Mouse (Mus musculus) neural tube, embryonic 14.5 days (tissue): Measurements from ENCODE around the gene Wnt5a. TPM values are rescaled to one million over a fixed set of nuclear protein-coding genes. Genes with fewer than 3 reads are reported as not detected.

Experiments used
- ATAC-seq: fragments of 200-750 bp; cut with Nextera tagmentation; 2 replicates; pipeline ENCODE4 v1.8.0; 2017; ENCODE audit warnings: low read depth, mild to moderate bottlenecking, moderate TSS enrichment, moderate library complexity
- H3K27ac ChIP-seq: fragments of 300-500 bp; sonication (generic); 2 replicates; pipeline ENCODE4 v1.5.1; 2014; ENCODE audit warnings: low read depth, mild to moderate bottlenecking, control low read depth, low read length, moderate library complexity, mixed read lengths
- H3K27me3 ChIP-seq: fragments of 300-500 bp; sonication (generic); 2 replicates; pipeline ENCODE4 v1.6.1; 2014; ENCODE audit warnings: low read length; ENCODE audit not compliant: control insufficient read depth, insufficient read depth
- H3K36me3 ChIP-seq: fragments of 300-500 bp; sonication (generic); 2 replicates; pipeline ENCODE4 v1.6.1; 2014; ENCODE audit warnings: low read length, mixed read lengths; ENCODE audit not compliant: control insufficient read depth, insufficient read depth
- H3K4me1 ChIP-seq: fragments of 300-500 bp; sonication (generic); 2 replicates; pipeline ENCODE4 v1.6.1; 2014; ENCODE audit warnings: low read length; ENCODE audit not compliant: control insufficient read depth, insufficient read depth
- H3K4me2 ChIP-seq: fragments of 300-500 bp; sonication (generic); 2 replicates; pipeline ENCODE4 v1.6.1; 2014; ENCODE audit warnings: mild to moderate bottlenecking, low read depth, low read length, control low read depth
- H3K4me3 ChIP-seq: fragments of 300-500 bp; sonication (generic); 2 replicates; pipeline ENCODE4 v1.5.1; 2014; ENCODE audit warnings: low read depth, low read length, control low read depth, mixed read lengths
- H3K9ac ChIP-seq: fragments of 300-500 bp; sonication (generic); replicated peaks from 2 replicates; pipeline ENCODE4 v1.6.1; 2014; ENCODE audit warnings: low read depth, mild to moderate bottlenecking, control low read depth, low read length, mixed read lengths
- H3K9me3 ChIP-seq: fragments of 300-500 bp; sonication (generic); 2 replicates; pipeline ENCODE4 v1.6.1; 2016; ENCODE audit warnings: low read length; ENCODE audit not compliant: control insufficient read depth
- WGBS: fragments of 180-500 bp; shearing (Covaris S2); extraction: QIAGEN DNeasy Blood & Tissue Kit; methylation state at CpG from one replicate; pipeline ENCODE4 v1.1.7; 2014; 5-methylcytosine and 5-hydroxymethylcytosine counted together
- polyA plus RNA-seq: library from polyadenylated mRNA; unstranded; fragments of >200 nt; fragmentation: Nextera tagmentation; extraction: Ambion mirVana; gene quantifications from 2 replicates; pipeline ENCODE4 v1.2.1, GENCODE M21; 2014

Gene Wnt5a
- polyA plus RNA-seq, 1 experiment from 2014 or later: 14.2 TPM

DNA sequence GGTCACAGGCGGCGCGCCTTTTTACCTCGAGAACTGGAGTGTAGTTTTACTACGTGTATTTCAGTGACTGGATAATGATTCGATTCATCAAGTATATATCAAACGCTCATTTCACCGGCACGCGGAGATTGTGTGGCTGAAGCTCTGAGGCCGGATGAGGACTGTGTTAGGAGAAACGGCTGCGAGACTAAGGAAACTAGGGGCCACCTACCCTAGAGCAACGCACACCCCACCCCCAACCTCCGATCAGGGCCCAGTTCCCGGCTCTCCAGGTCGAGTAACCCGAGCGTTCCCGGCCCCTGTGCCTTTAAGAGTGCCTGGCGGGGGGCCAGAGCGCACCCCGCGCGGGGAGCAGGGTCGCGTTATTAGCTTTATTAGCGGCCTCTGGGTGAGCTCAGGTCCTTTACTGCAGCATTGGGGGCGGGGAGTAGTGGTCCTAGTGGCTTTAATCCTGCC is 1.9 kb downstream of the Wnt5a start:
- peak overlapping the region; percentile 59 for H3K4me3 ChIP-seq
- H3K27me3 ChIP-seq: peaks cover 17% of the 10 kb centered on the region
- WGBS: under 1% methylated on average over 29 of the region's 29 CpGs
- ATAC-seq: no peak
- no peaks in the 10 kb centered on the region for H3K36me3 ChIP-seq
- 0 out of 2 replicates have a peak overlapping the region, but pooled peaks have one; percentile 66 for H3K27ac ChIP-seq
- peaks cover 28% of the 10 kb centered on the region for H3K4me1 ChIP-seq
- H3K9me3 ChIP-seq: no peaks in the 10 kb centered on the region
- H3K4me2 ChIP-seq: peak overlapping the region; percentile 95
- peak overlapping the region; percentile 65 for H3K9ac ChIP-seq

- peaks cover 28% of the 10 kb centered on the region for H3K4me1 ChIP-seq
- peak overlapping the region; percentile 95 for H3K4me2 ChIP-seq
- H3K27me3 ChIP-seq: peaks cover 17% of the 10 kb centered on the region
- H3K27ac ChIP-seq: no peak overlapping the region
- H3K4me3 ChIP-seq: peak overlapping the region; percentile 59
- H3K9ac ChIP-seq: no peak overlapping the region; the same call in 1 of the 2 replicates
- WGBS: 1% methylated on average over 15 of the region's 15 CpGs
- H3K36me3 ChIP-seq: no peaks in the 10 kb centered on the region
- no peak for ATAC-seq
- no peaks in the 10 kb centered on the region for H3K9me3 ChIP-seq
Measured at GRCm38 (mm10) chr14:28507011-28507410, 2.5 kb downstream of the Wnt5a start.

DNA sequence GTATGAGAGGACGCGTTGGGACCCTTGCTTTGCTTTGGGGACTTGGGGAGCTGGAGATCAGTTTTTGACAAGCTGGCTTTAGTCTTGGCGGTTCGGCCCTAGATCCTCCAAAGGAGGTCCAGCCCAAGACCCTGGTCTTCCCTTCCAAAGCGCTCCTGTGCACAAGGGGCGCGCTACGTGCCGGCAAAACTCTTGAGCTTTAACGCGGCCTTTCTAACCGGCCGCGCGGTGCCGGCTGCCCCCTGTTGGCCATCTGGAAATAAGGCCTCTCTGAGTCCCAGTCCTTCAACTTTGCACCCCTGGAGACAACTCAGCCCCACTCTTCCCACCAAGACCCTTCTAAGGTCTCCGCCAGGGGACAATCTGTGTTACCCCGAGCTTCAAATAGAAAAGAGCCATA is 2.9 kb downstream of the Wnt5a start:
- Histone ChIP-seq H3K9me3 (no peaks in the 10 kb centered on the region), H3K4me3 (peak overlapping the region; percentile 59), H3K4me1 (peaks cover 28% of the 10 kb centered on the region), H3K36me3 (no peaks in the 10 kb centered on the region), H3K9ac (no peak overlapping the region), H3K27ac (no peak overlapping the region), H3K4me2 (peak overlapping the region; percentile 95), H3K27me3 (peaks cover 17% of the 10 kb centered on the region)
- 1% methylated on average over 18 of the region's 18 CpGs for WGBS
- no peak for ATAC-seq

DNA sequence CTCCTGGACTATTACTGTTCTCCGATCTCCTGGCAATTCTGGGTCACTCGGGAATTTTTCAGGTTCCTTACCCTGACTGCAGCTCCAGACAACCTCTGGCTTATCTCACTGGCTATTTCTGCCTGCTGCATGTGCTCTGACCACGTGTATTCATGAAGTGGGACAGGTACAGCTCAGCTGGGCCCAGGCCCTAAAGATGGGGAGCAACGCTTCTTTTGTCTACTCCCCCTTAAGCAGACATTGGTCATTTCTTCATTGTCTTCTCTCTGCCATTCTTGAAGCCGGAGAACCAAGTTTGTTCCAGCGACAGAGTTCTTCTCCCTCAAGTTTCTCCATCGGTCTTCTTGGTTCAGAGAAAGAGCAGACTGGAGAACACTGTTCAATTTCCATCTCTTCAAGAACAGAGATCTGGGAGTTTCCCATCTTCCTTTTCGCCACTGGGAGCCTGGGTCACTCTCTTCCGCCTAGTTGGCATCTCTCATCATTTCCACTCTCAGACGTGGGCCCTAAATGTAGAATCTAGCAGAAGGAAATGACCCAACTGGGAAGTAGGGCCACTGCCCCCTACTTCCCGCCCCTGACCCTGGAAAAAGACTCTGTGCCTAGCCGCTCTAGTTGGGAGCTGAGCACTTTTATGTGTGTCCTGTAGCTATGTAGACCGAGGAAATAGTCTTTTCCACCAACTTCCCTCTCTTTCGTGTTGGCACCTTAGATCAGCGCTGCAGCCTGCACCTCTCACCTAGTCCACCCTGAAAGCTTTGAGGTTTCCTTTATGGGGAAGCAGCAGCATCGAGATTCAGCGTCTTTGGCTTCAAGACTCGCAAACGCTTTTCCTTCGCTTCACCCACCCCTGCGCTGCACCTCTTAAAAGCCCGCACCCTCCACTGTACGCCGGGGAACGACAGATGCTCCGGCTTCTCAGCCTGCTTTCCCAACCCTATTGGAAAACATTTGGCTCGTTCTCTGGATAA is 4.0 kb downstream of the Wnt5a start:
- H3K9me3 ChIP-seq: no peaks in the 10 kb centered on the region
- peak overlapping the region; percentile 31 for H3K4me3 ChIP-seq
- H3K27me3 ChIP-seq: peaks cover 15% of the 10 kb centered on the region
- no peaks in the 10 kb centered on the region for H3K36me3 ChIP-seq
- 15% methylated on average over 27 of the region's 27 CpGs for WGBS
- ATAC-seq: no peak
- peak overlapping the region; percentile 39; the same call in 1 of the 2 replicates for H3K9ac ChIP-seq
- H3K4me1 ChIP-seq: peaks cover 28% of the 10 kb centered on the region
- no peak overlapping the region for H3K27ac ChIP-seq
- H3K4me2 ChIP-seq: peak overlapping the region; percentile 95

GRCm38 (mm10) chr14:28509441-28510340 is 5.1 kb downstream of the Wnt5a start:
- peaks cover 15% of the 10 kb centered on the region for H3K27me3 ChIP-seq
- ATAC-seq: no peak

DNA sequence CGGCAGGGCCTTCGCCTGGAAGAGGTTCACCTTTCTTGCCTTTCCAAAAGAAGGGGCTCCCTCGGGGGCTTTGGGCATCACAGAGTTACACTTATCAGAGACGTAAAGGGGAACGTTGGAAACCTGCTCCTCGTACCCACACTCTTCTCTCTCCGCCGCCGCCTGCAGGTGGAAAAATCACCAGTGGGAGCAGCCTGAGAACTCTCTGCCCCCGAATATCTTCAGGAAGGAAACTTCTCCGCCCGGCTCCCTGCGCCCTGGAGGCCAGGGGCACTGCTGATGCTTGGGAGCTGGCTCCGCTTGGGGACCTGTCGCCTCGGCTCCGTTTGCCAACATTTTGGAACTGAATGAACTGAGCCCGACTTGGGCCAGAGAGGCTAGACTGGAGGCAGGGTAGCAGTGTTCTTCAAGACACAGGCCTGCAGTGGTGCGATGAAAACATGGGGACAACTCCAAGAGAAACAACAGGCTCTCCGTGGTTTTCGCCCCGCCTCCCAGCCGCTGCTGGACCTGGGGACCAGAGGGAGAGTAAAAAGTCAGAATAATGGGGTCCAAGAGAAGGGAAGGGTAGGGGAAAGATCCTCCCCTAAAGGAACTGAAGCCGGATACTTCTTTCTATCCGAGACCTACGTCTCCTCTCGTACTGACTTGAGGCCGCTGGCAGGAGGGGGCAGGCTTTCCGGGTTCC is 5.9 kb downstream of the Wnt5a start:
- H3K27ac ChIP-seq: no peak overlapping the region
- no peaks in the 10 kb centered on the region for H3K9me3 ChIP-seq
- H3K27me3 ChIP-seq: peaks cover 15% of the 10 kb centered on the region
- ATAC-seq: no peak
- under 1% methylated on average over 29 of the region's 29 CpGs for WGBS
- peaks cover 25% of the 10 kb centered on the region for H3K4me1 ChIP-seq
- H3K9ac ChIP-seq: 0 out of 2 replicates have a peak overlapping the region, but pooled peaks have one; percentile 37
- peak overlapping the region; percentile 95 for H3K4me2 ChIP-seq
- H3K36me3 ChIP-seq: no peaks in the 10 kb centered on the region
- H3K4me3 ChIP-seq: peak overlapping the region; percentile 31

More at GRCm38 (mm10) chr14:28509441-28510340, 5.1 kb downstream of the Wnt5a start:
- Histone ChIP-seq H3K9ac (peak overlapping the region; percentile 39), H3K4me2 (peak overlapping the region; percentile 95), H3K36me3 (no peaks in the 10 kb centered on the region), H3K27ac (no peak overlapping the region), H3K4me1 (peaks cover 25% of the 10 kb centered on the region), H3K4me3 (peak overlapping the region; percentile 31), H3K9me3 (no peaks in the 10 kb centered on the region)
- WGBS: under 1% methylated on average over 47 of the region's 47 CpGs

DNA sequence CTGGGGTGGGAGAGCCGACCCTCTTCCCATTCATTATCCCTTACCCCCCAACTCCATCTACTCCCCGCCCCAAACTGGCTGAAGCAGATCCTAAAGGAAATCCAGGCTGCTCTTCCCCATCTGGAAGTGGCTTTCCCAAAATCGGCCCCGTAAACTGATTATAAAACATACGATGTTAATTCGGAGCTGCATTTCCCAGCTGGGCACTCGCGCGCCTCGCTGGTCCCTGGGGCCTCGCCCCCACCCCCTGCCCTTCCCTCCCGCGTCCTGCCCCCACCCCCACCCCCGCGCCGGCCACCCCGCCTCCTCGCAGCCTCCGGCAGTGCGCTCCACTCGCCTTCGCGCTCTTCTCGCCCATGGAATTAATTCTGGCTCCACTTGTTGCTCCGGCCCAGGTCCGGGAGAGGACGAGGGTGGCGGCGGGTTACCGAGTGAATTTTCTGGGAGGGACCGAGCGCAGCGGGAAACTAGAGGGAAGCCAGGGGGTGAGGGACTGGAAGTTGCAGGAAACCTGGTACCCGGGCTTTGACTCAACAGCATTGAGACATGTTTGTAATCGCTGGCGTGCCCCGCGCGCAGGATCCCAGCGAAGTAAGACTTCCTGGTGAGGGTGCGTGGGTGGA is 6.6 kb downstream of the Wnt5a start:
- Histone ChIP-seq H3K9me3 (no peaks in the 10 kb centered on the region), H3K27ac (no peak overlapping the region), H3K9ac (0 out of 2 replicates have a peak overlapping the region, but pooled peaks have one; percentile 18), H3K4me2 (peak overlapping the region; percentile 95), H3K27me3 (peaks cover 15% of the 10 kb centered on the region), H3K36me3 (no peaks in the 10 kb centered on the region), H3K4me3 (peak overlapping the region; percentile 31), H3K4me1 (peaks cover 25% of the 10 kb centered on the region)
- WGBS: under 1% methylated on average over 41 of the region's 41 CpGs
- ATAC-seq: no peak
